Mouse (Mus musculus) right cerebral cortex, postnatal 10 days (tissue): ENCODE data around the gene Mapk13.

Source experiments
- DNase-seq, 2 experiments: peaks; one replicate each; pipeline ENCODE4 v3.0.0; 2021; ENCODE audit warnings: low spot score in 2 of 2

The Mapk13 gene

GRCm38 (mm10) chr17:28775161-28775560, 6.1 kb downstream of the Mapk13 start:
- DNase-seq, result no peak

- DNase-seq, result no peak
Measured at GRCm38 (mm10) chr17:28776817-28777216, 7.7 kb downstream of the Mapk13 start.

GRCm38 (mm10) chr17:28777231-28778005, 8.3 kb downstream of the Mapk13 start:
- peak; percentile 60 to 65 for DNase-seq

GRCm38 (mm10) chr17:28779735-28780134, 10.6 kb downstream of the Mapk13 start:
- DNase-seq, result no peak

- no peak for DNase-seq
Measured at GRCm38 (mm10) chr17:28780836-28781235, 11.7 kb downstream of the Mapk13 start.

GRCm38 (mm10) chr17:28781290-28782045, 12.4 kb downstream of the Mapk13 start:
- no peak for DNase-seq

GRCm38 (mm10) chr17:28785036-28785435, 15.9 kb downstream of the Mapk13 start:
- DNase-seq, result no peak

- DNase-seq, result no peak
Measured at GRCm38 (mm10) chr17:28787507-28787906, 18.4 kb downstream of the Mapk13 start.

- no peak for DNase-seq
Measured at GRCm38 (mm10) chr17:28797031-28797430, 27.9 kb downstream of the Mapk13 start.

GRCm38 (mm10) chr17:28799291-28800160, 30.4 kb downstream of the Mapk13 start:
- DNase-seq, result no peak

- DNase-seq, result peak in 1 of 2 experiments; percentile 68
Measured at GRCm38 (mm10) chr17:28800281-28800670, 31.2 kb downstream of the Mapk13 start.

- peak; percentile 82 to 85 for DNase-seq
Measured at GRCm38 (mm10) chr17:28800671-28801412, 31.7 kb downstream of the Mapk13 start, which contains the start of gene Brpf3. Gene Brpf3 (plus strand): TSS chr17:28801090.

- DNase-seq, result peak; percentile 98 to 99
Measured at GRCm38 (mm10) chr17:28801474-28802005, 32.4 kb downstream of the Mapk13 start.

GRCm38 (mm10) chr17:28802006-28802481, 32.9 kb downstream of the Mapk13 start:
- DNase-seq, result peak; percentile 50 to 57

- no peak for DNase-seq
Measured at GRCm38 (mm10) chr17:28803316-28803715, 34.2 kb downstream of the Mapk13 start.

GRCm38 (mm10) chr17:28804973-28805372, 35.9 kb downstream of the Mapk13 start:
- no peak for DNase-seq

- DNase-seq, result no peak
Measured at GRCm38 (mm10) chr17:28806770-28807169, 37.7 kb downstream of the Mapk13 start.

- no peak for DNase-seq
Measured at GRCm38 (mm10) chr17:28808714-28809113, 39.6 kb downstream of the Mapk13 start.

- no peak for DNase-seq
Measured at GRCm38 (mm10) chr17:28809175-28809831, 40.2 kb downstream of the Mapk13 start.

GRCm38 (mm10) chr17:28812345-28812744, 43.2 kb downstream of the Mapk13 start:
- no peak for DNase-seq
